Mouse (Mus musculus): ENCODE data around the gene Rap1b.

The Rap1b gene

DNA sequence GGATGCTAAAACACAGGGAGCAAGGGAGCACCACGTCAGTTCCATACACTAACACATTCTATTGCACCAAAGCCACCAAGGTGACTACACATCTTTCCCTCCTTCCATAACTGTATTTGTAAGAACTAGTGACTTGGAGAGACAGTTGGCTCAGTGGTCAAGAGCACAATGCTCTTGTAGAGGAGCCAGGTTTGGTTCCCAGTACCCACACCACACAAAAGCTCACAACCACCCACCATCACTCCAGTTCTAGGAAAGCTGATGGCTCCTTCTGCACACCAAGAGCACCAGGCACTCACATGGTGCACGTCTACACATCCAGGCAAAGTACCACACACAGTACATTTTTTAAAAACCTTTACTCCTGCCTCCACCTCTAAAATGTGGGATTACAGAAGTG, 63.8 kb downstream of the Rap1b start:
- no peak for DNase-seq

DNA sequence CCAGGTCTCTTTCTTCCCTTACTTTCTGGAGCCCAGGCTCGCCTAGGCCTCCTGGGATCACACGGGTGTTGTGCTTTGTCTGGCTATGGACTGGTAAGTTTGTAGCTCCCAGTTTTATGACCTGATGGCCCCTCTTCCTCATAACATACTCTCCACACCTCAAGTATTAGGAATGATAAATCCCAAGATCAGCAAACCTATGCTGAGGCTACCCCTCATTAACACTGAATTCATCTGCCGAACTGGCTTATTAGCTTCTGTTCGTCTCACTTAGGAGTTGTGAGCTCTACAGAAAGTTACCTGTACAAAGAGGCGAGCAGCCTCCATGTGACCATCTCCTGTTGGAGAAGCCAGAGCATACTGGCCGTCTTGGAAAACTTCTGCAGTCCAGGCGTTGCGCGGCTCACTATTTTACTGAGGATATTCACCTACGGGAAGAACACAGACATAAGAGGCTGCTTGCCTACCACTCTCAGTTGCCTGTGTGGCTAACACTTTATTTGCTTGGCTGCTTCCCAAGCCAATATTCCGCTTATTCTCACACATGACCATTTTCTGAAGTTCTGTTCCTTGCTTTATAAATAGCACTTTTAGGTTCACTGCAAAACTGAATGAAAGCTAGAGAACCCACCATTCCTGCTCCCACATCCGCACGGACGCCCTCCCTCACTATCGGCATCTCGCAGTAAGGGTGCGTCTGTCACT, 64.7 kb downstream of the Rap1b start:
- no peak for DNase-seq

DNA sequence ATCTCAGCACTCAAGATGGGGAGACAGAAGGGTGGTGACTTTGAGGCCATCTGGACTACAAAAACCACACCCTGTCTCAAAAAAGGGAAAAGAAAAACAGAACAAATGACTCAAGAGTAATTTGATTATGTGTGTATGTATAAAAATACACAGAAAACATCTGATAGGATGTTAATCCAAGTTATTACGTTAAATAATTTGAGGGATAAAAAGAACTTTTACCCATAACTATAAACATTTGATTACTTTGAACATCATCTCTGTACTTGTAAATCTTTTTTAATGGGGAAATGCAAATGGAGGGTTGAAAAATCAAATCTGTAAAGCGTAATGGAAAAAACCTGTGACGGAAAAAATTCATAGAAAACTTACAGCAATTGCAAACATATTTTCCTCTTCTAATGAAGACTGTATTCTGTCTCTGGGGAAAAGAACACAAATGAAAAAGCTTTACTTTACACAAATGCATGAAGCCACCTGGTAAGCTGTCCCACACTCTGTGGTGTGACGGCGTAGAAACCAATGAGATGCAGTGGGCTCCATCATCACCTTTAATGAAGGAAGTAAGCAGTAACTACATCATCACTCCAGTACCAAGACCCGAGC, 65.4 kb downstream of the Rap1b start:
- no peak for DNase-seq

DNA sequence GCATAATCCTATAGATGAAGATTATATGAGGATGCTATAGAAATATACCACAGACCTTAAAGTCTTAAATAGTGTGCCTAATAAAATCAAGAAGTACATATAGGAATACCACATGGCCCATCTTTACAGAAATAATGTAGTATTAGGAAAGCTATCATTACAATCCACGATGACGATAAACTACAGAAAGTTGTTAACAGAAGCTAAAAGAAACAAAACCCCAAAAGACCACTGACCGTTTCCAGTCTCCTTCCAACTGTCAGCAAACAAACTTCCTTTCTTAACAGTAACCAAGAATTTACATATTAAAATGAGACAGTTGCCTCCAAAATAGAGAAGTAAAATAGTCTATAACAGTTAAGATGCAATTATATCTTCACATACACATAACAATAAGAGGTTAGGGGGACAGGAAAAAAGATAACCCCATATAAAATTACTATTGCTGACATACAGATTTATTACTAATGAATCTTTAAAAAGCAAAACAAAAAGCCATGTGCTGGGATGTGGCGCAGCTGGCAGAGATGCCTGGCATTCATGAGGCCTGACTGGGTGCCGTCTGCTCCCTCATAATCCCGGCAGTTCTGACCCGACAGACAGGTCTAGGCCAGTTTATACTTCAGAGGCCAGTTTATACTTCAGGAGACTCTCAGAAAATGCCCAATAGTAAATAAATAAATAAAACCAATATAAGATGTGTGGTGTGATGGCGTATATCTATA, 66.1 kb downstream of the Rap1b start:
- no peak for DNase-seq

DNA sequence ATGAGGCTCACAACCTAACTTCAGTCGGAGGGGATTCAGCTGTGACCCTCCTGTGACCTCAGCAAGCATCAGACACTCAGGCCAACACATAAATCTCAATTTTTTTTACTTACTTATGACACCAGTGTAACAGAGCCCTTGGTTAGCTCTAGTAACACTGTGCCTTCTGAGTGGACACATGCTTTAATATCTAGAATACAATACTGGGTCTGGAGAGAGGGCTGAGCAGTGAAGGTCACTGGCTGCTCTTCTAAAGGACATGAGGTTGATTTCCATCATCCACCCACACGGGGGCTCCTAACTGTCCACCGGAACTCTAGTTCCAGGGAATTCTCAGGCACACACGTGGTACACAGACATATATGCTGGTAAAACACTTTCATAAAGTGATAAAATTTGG, 66.9 kb downstream of the Rap1b start:
- no peak for DNase-seq

DNA sequence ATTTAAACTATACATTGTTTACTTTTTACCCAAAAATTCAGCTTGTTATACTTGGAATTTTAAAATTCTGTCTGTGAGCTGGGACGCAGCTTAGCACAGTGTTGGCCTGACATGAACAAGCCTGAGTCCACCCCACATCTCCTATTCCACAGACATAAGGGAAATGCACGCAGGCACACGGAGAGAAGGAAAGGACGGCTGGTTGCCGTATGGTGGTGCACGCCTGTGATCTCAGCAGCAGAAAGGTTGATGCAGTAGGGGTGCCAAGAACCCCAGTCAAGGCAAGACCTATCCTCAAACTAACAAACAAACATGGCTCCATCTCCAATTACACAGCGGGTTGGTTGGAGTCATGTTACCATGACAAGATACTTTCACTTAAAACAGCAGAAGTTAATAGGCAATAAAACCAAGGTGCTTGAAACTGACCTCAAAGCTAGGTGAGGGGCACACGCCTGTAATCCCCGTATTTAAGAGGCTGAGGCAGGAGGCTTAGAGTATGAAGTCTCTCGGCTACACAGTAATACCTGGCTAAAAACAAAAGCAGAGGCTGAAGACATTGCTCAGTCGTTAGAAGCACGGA, 67.4 kb downstream of the Rap1b start:
- no peak for DNase-seq

DNA sequence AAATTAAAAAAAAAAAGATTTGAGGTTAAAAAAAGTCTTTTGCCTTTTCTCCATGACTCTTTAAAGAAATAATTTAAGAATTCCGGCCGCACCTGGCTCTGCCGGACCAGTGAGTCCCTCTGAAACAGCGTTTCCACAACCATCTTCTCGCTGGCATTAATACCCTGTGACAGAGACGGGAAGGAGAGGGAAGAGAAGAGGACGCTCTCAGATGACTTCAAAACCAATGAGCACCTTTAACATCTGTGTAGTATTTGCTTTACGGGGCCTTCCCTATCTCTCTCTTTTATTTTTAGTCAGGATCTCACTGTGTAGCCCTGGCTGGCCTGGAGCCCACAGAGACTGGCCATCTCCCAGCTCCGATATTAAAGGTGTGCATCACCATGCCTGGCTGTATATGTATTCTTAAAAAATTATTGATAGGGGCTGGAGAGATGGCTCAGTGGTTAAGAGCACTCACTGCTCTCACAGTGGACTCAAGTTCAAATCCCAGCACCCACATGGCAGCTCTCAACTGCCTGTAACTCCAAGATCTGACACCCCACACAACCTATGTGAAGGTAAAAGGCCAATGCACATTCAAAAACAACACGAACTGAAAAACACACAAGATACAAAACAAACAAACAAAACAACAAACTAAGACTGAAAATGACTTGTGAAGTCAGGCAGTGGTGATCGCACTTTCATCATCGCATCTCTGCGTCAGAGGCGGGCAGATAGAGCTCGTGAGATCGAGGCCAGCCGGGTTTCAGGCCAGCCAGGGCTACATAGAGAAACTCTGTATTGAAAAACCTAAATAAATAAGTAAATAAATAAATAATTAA, 68.1 kb downstream of the Rap1b start:
- DNase-seq = no peak

DNA sequence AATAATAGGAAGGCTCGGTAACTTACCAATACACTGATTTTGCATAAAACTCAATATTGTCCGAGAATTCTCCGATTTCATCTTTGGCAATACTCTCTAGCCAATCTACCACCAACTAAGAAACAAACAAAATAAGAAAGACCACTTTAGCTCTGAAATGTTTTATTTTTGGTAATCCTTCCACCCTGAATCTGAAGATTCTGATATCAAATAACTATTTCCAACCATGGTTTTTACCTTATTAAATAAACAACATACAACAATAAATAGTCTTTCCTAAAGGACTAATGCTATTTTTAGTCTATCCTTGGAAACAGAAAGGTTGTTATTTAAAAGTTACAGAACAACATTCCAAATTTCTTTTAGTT, 68.7 kb downstream of the Rap1b start:
- no peak for DNase-seq

DNA sequence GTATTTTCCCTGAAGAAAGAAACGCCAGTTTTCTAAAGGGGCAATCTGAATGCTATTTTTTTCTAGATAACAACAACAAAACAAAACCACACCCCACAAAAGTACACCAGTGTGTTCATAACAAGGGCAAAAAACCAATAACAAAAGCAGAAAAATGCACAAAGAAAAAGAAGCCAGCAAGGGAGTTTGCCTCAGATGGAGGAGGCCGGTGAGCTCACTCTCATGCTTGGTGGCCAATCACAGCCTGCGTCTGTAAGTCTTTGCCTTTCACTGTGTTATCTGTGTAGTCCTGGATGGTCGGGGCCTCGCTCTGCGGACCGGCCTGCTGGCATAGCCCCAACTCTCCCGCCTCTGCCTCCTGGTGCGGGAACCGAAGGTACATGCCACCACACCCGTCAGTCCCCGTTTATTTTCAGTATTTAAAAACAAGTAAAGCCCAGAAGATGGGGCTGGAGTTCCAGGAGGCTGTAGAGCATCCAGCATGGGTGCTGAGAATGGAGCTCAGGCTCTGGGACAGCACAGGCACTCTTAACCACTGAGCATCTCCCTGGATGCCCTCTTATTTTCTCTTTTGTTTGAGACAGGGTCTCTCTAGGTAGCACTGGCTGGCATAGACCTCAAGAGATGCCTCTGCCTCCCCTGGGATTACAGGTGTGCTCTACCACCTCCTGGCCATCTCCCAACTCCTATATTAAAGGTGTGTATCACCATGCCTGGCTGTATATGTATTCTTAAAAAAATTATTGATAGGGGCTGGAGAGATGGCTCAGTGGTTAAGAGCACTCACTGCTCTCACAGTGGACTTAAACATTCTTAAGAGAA, 69.3 kb downstream of the Rap1b start:
- DNase-seq = no peak

DNA sequence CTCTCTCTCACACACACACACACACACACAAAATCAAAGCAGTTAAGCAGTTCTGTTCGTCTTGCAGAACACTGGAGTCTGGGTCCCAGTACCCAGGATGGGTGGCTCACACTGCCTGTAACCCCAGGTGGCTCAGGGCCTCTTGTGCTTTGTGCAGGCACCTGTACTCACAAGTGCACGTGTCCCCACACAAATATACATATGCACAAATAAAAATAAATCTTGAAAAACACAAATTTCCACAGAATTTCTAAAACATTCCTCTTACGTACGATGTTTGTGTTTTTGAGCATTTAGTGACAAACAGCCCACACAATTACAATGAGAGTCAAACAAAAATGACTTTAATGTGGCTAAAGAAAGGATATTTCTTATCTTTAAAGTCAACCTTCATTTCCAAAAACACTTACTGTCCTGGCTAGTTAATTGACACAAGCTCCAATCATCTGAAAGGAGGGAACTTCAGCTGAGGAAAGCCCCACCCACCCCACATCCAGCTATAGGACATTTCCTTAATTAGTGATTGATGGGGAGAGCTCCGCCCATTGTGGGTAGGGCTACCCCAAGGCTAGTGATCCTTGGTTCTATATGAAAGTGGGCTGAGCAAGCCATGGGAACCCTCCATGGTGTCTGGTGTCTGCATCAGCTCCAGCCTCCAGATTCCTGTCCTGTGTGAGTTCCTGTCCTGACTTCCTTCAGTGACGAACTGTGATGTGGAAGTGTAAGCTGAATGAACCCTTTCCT, 70.3 kb downstream of the Rap1b start:
- DNase-seq = no peak

DNA sequence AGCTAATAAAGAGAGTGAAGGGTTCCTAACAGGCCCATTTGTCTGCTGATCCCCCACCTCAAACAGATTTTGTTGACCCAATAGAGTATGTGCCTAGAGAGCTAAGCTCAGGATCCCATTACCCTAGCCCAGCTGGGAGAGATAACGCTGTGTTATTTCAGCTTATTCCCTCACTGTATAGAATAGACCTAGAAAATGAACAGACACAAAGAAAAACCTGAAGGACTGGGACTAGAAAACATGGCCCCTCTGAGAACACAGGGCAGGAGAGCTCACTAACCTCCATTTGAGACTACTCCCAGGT, 71.1 kb downstream of the Rap1b start:
- no peak for DNase-seq

DNA sequence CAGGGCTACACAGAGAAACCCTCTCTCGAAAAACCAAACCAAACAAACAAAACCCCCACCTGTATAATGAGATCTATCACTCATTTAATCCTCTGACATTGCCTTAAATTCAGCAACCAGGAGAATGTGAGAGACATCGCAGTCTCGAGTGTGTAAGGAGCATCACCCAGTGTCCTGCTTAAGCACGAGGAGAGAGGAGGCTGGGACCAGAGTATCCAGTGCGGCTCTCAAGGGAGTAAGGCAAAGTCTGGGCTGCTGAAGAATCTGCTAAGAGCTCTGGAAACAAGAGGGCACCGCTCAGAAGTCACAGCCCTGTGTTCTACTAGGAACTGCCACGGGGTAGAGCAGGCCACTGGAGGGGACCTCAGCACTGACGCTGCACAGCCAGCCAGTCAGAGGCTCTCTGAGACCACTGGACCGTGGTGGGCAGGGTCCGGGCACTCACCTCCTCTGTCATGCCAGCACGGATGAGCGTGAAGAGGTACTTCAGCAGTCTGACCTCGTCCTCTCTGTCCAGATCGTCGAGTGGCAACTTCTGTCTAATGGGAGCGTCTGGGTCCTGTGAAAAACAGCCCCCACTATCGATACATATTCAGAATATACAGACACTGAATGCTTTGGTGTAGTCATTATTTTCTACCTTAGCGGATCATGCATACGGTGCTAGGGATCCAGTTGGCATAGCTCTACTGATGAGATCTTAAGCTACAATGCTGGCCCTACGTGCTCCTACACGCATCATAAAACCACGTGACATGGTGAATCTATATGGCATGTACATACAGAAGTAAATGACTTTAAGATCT, 71.6 kb downstream of the Rap1b start:
- DNase-seq = no peak

DNA sequence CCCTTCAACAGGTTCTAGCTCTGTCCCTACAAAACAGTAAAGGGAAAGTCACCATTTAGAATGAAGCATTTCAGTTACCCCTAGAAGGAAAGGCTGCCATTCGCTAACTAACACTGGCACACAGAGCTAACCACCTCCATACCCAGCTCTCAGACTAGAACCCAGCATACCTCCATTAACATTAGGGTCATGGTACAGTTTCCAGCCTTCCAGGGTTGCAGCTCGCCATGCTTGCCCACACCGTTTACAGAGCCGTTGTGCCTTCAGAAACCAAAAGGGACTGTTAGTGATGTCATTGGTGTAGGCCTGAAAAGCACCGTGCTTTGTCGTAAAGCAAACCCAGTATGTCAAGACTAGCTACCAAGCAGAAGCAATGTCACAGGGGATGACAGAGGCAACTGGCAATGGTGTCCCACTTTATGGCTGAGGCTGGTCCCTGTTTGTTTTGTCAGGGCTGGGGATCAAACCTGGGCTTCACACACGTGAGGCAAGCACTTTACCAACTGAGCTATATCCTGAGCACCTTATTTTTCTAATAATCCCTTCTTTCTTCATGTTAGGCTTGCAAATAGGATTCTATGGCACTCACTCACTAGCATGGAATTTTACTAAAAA, 72.6 kb downstream of the Rap1b start:
- no peak for DNase-seq

DNA sequence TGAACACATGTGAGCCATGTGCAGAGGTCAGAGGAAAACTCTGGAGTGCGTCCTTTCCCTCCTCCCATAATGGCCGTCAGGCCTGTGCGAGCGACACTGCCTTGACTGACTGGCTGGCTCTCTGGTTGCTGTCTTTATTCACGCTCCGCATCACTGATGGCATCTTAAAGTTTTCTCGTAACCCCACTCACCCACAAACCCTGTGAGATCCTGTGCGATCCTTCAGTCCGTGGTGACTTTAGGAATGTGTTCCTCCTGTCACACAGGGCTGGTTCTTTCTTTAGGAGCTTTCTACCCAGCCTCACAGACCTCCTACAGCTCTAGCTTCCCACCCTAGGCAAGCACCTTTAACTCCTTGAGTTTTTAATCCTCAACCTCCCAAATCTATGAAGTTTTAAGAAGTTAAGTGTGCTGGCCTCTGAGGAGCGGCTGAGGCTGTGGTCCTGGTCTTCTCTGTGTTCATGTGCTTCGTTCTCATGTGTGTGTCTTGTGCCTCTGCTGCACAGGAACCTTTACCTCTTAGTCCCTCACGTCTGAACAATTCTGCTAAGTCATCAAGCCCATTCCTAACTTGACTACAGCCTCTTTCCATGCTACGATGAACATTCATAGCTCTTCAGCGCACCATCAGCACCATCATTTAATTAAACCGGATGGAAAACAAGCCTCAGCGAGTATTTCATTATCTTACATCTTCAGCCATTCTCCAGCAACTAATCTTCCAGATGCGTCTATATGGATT, 73.3 kb downstream of the Rap1b start:
- DNase-seq = no peak

DNA sequence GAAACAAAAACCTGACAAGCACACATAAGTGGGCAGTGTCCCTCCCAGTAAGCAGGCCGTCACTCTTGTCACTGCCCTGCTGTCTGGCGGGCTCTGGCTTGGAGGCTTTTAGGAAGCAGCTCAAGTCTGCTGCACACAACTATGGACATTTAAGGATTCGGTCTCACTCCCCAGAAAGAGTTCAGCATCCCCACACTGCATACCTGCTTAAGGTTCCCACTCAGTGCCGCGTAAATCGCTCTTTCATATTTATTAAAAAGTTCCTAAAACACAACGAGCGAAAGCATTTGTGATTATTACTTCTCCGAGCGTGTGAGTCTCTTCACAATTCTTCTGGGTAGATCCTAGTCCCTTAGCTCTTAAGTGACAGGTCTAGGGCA, 74.7 kb downstream of the Rap1b start:
- DNase-seq = no peak

DNA sequence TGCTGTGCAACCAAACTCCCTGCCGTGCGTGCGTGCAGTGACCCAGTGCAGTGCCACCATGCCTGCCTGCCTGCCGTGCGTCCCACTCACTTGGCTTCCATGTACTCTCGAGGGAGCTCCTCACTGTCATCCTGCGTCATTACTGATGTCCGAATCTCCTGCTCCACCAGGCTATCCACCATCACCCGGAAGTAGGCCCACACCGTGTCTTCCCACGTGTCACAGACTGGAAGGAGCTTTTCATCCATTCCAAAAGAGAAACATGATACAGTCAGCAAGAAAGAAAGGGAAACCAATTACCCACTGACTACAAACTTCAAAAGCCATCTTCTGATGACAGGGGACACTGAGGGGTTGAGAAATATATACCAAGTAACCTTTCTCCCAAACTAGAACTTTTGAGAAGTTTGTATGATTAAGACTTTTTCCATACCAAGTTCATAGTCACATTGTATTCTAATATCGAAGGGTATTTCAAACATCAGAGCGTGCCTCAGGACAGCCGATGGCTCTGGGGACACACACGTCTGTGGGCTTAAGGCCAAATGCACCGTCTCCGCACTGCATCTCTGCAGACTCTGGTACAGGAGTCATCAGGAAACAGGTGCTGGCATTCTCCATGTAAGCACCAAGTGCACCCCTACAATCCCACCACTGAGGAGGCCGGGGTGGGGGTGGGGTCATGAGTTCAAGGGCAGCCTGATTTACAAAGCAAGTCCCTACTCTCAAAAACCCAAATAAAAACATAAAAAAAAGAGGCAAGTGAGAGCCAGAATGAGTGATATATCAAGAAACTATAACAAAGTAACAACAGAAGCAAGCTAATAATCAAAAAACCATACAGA, 75.3 kb downstream of the Rap1b start:
- DNase-seq = no peak

DNA sequence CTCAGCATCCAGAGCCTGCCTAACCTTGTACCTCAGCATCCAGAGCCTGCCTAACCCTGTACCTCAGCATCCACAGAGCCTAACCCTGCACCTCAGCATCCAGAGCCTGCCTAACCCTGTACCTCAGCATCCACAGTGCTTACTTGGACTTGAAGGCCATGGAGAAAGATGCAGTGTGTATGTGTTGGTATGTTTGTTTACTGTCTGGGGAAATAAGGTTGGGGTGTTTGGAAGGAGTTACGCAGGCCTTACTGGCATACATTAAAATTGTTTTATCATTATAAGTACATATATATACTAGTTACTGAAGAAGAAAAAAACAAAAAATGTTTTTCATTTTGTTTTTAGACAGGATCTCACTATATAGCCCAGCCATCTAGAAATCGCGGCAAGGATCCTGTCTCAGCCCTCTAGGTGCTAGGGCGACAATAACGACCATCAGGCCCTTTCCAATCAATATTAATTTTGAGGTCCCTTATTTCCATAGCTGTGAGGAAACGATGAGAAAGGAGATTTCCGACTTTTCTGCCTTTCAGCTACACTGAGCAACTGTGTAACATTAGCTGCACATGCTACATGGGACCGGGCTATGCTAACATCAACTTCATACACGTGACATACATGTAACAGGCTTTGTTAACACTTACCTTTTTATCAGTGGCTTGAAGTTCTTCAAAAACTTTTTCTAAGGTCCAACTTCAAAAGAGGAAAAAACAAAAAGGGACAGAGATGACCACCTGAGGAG, 76.1 kb downstream of the Rap1b start:
- no peak for DNase-seq

DNA sequence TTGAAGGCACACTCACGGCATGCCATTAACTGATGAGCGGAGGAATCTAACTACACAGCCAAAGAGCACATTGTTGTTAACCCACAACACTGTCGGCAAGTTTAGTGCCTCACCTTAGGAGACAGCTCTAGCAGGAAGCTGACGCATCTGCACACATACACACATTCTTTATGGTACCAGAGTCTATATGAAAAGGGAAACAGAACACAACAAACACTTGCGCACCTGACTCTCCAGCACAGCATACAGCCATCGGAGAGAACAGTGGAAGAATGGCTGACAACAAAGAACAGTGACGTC, 77.7 kb downstream of the Rap1b start:
- DNase-seq = no peak
